Mouse (Mus musculus) intestine, postnatal 0 days (tissue): ENCODE results near the gene Rbbp8nl. TPM values are rescaled to one million over a fixed set of nuclear protein-coding genes. Genes with fewer than 3 reads are reported as not detected.

ENCODE experiments used
- ATAC-seq: fragments of 200-750 bp; cut with Nextera tagmentation; 2 replicates; pipeline ENCODE4 v1.8.0; 2017; ENCODE audit warnings: mild to moderate bottlenecking, moderate TSS enrichment, moderate library complexity
- H3K27ac ChIP-seq: fragments of 300-500 bp; sonication (generic); 2 replicates; pipeline ENCODE4 v1.5.1; 2014; ENCODE audit warnings: mild to moderate bottlenecking, low read depth, low read length, moderate library complexity
- H3K27me3 ChIP-seq: fragments of 300-500 bp; sonication (generic); replicated peaks from 2 replicates; pipeline ENCODE4 v1.6.1; 2014; ENCODE audit warnings: low read length, mixed read lengths; ENCODE audit not compliant: control insufficient read depth, insufficient read depth
- H3K36me3 ChIP-seq: fragments of 300-500 bp; sonication (generic); 2 replicates; pipeline ENCODE4 v1.6.1; 2014; ENCODE audit warnings: mild to moderate bottlenecking, moderate library complexity; ENCODE audit not compliant: control insufficient read depth, insufficient read depth
- H3K4me1 ChIP-seq: fragments of 300-500 bp; sonication (generic); replicated peaks from 2 replicates; pipeline ENCODE4 v1.6.1; 2014; ENCODE audit warnings: antibody characterized with exemption, low read length, mixed read lengths; ENCODE audit not compliant: control insufficient read depth, insufficient read depth
- H3K4me2 ChIP-seq: fragments of 300-500 bp; sonication (generic); replicated peaks from 2 replicates; pipeline ENCODE4 v1.6.1; 2014; ENCODE audit warnings: low read depth, mild to moderate bottlenecking, moderate library complexity
- H3K4me3 ChIP-seq: fragments of 300-500 bp; sonication (generic); 2 replicates; pipeline ENCODE4 v1.5.1; 2014; ENCODE audit warnings: low read depth, low read length
- H3K9ac ChIP-seq: fragments of 300-500 bp; sonication (generic); 2 replicates; pipeline ENCODE4 v1.6.1; 2014; ENCODE audit warnings: mild to moderate bottlenecking, low read depth, low read length
- H3K9me3 ChIP-seq: fragments of 300-500 bp; sonication (generic); 2 replicates; pipeline ENCODE4 v1.6.1; 2016; ENCODE audit warnings: mixed run types; ENCODE audit not compliant: control insufficient read depth
- CTCF ChIP-seq: sonication (generic); IDR thresholded peaks from 2 replicates; pipeline ENCODE4 v1.5.1; 2016; ENCODE audit warnings: low read depth, mild to moderate bottlenecking, control low read depth, antibody characterized with exemption, moderate library complexity
- WGBS: fragments of 180-500 bp; shearing (Covaris S2); extraction: QIAGEN DNeasy Blood & Tissue Kit; methylation state at CpG from one replicate; pipeline ENCODE4 v1.1.7; 2014; 5-methylcytosine and 5-hydroxymethylcytosine counted together
- polyA plus RNA-seq: library from polyadenylated mRNA; unstranded; fragments of >200 nt; fragmentation: Nextera tagmentation; extraction: Ambion mirVana; gene quantifications from 2 replicates; pipeline ENCODE4 v1.2.1, GENCODE M21; 2015

The Rbbp8nl gene
- polyA plus RNA-seq, 1 experiment from 2014 or later = 0.25 TPM

- no peak overlapping the region for H3K9ac ChIP-seq
- no peak for TF ChIP-seq CTCF
- no peaks in the 10 kb centered on the region for H3K4me1 ChIP-seq
- no peak overlapping the region for H3K27ac ChIP-seq
- no peaks in the 10 kb centered on the region for H3K36me3 ChIP-seq
- H3K4me3 ChIP-seq = no peak overlapping the region
- WGBS = 76% methylated on average over 7 of the region's 7 CpGs
- H3K4me2 ChIP-seq = no peak overlapping the region
- no peak for ATAC-seq
- H3K9me3 ChIP-seq = no peaks in the 10 kb centered on the region
- no peaks in the 10 kb centered on the region for H3K27me3 ChIP-seq
These were observed 51.9 kb downstream of the Rbbp8nl start for GRCm38 (mm10) chr2:180237601-180238345.

- Histone ChIP-seq H3K4me1 (no peaks in the 10 kb centered on the region), H3K9me3 (no peaks in the 10 kb centered on the region), H3K4me2 (no peak overlapping the region), H3K27ac (no peak overlapping the region), H3K27me3 (no peaks in the 10 kb centered on the region), H3K36me3 (no peaks in the 10 kb centered on the region), H3K9ac (no peak overlapping the region), H3K4me3 (no peak overlapping the region)
- no peak for ATAC-seq
- WGBS = 59% methylated on average over 3 of the region's 3 CpGs
- no peak for TF ChIP-seq CTCF
These were observed 52.7 kb downstream of the Rbbp8nl start for GRCm38 (mm10) chr2:180236930-180237329.

DNA sequence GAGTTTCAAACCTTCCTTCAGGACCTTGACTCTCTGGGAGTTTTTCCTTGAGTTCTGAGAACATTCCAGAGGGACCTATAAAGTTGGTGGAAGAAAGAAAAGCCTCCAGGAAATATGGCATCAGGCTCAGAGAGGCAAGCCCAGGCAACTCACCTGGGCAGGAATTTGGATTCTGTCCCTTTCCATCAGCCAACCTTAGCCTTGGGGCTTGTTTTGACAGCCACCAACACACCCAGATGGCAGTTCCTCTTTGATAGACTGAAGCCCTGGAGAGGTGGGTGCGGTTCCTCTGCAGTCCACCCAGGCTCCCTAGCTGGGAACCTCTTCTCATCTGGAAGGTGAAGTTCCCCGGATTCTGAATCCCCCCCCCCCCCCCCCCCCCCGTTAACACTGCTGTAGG lies 53.2 kb downstream of the Rbbp8nl start:
- H3K27ac ChIP-seq = no peak overlapping the region
- H3K9me3 ChIP-seq = no peaks in the 10 kb centered on the region
- no peaks in the 10 kb centered on the region for H3K27me3 ChIP-seq
- H3K36me3 ChIP-seq = no peaks in the 10 kb centered on the region
- H3K9ac ChIP-seq = no peak overlapping the region
- H3K4me1 ChIP-seq = no peaks in the 10 kb centered on the region
- ATAC-seq = no peak
- TF ChIP-seq CTCF = no peak
- H3K4me3 ChIP-seq = no peak overlapping the region
- 29% methylated on average over 3 of the region's 3 CpGs for WGBS
- no peak overlapping the region for H3K4me2 ChIP-seq

DNA sequence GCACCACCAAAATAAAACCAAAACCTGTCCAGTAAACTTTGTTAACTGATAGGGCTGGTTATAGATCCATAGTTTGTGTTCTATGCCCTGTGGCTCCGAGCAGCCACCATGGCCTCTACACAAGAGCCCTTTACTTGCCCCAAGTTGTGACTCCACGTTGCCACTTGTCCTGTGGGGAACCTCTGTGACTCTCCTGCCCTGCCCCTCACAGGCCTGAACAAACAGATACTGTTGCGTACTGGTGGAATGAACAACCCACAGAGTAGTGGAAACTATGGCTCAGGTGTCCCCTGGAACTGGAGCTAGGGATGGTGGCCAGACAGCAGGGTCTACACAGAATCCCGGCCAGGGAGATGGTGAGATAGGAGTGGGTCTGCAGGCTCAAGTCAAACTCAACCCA lies 53.9 kb downstream of the Rbbp8nl start:
- TF ChIP-seq CTCF = no peak
- H3K27me3 ChIP-seq = no peaks in the 10 kb centered on the region
- no peak overlapping the region for H3K4me2 ChIP-seq
- ATAC-seq = no peak
- H3K36me3 ChIP-seq = no peaks in the 10 kb centered on the region
- H3K4me3 ChIP-seq = no peak overlapping the region
- no peaks in the 10 kb centered on the region for H3K9me3 ChIP-seq
- H3K4me1 ChIP-seq = no peaks in the 10 kb centered on the region
- no peak overlapping the region for H3K9ac ChIP-seq
- 79% methylated on average over 4 of the region's 4 CpGs for WGBS
- peak overlapping the region; percentile 21; the same call in 1 of the 2 replicates for H3K27ac ChIP-seq

- H3K9ac ChIP-seq = no peak overlapping the region
- no peaks in the 10 kb centered on the region for H3K4me1 ChIP-seq
- H3K36me3 ChIP-seq = no peaks in the 10 kb centered on the region
- no peak for TF ChIP-seq CTCF
- H3K9me3 ChIP-seq = no peaks in the 10 kb centered on the region
- no peak overlapping the region for H3K4me2 ChIP-seq
- H3K4me3 ChIP-seq = no peak overlapping the region
- peak overlapping the region; percentile 9 for H3K27ac ChIP-seq
- ATAC-seq = peak; percentile 42; the same call in 1 of the 2 replicates
- WGBS = 44% methylated on average over 6 of the region's 6 CpGs
- no peaks in the 10 kb centered on the region for H3K27me3 ChIP-seq
These were observed 54.7 kb downstream of the Rbbp8nl start for GRCm38 (mm10) chr2:180234980-180235379.

- no peak overlapping the region for H3K4me2 ChIP-seq
- peak overlapping the region; percentile 41; the same call in 1 of the 2 replicates for H3K27ac ChIP-seq
- no peaks in the 10 kb centered on the region for H3K27me3 ChIP-seq
- no peaks in the 10 kb centered on the region for H3K36me3 ChIP-seq
- ATAC-seq = no peak
- WGBS = 55% methylated on average over 8 of the region's 8 CpGs
- no peak overlapping the region for H3K9ac ChIP-seq
- no peaks in the 10 kb centered on the region for H3K9me3 ChIP-seq
- no peak overlapping the region for H3K4me3 ChIP-seq
- no peaks in the 10 kb centered on the region for H3K4me1 ChIP-seq
- no peak for TF ChIP-seq CTCF
These were observed 55.3 kb downstream of the Rbbp8nl start for GRCm38 (mm10) chr2:180234353-180234752.
